Mouse (Mus musculus): ENCODE measurements around the gene Dnajb13.
"Not testable (repeated sequence)": the region's sequence is repeated elsewhere in the genome, so short reads cannot be mapped to it uniquely, and the experiment has no call there.

Gene Dnajb13

GRCm38 (mm10) chr7:100487301-100487700 lies 27.5 kb downstream of the Dnajb13 start:
- no peak for DNase-seq (ENCODE audit: low spot score)

- peak; percentile 86 for DNase-seq (ENCODE audit: low spot score)
These were observed 30.3 kb downstream of the Dnajb13 start for GRCm38 (mm10) chr7:100484493-100484892.

DNA sequence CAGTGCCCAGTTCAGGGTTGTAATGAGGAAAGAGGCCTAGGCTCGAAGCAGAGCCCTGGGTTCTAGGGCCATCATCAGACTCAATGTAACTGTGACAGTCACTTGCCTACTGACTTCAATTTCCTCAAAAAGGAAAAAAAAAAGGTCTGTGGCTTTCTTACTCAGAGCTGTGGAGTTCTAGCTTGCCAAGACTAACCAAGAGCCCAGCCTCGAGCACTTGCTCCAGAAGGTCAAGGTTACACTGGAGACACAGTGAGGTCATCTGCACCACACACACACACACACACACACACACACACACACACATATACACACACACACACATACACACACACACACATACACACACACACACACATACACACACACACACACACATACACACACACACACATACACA lies 32.7 kb downstream of the Dnajb13 start:
- not testable (repeated sequence) for DNase-seq (ENCODE audit: low spot score)

GRCm38 (mm10) chr7:100480175-100480574 lies 34.6 kb downstream of the Dnajb13 start:
- DNase-seq (ENCODE audit: low spot score) = no peak

DNA sequence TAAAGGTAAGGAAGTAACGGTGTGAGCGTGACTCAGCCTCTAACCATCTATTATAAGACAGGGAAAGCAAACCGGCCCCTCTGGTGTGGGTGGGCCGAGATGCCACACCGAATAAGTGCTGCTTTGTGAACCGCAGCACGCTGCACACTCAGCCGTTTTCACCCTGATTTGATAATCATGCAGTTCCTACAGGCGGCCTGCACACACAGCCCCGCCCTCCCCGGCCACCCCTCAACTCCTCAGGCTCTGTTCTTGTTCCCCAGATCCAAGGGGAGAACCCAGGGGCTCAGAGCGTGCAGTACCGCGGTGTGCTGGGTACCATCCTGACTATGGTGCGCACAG lies 35.0 kb downstream of the Dnajb13 start:
- DNase-seq (ENCODE audit: low spot score) = no peak

DNA sequence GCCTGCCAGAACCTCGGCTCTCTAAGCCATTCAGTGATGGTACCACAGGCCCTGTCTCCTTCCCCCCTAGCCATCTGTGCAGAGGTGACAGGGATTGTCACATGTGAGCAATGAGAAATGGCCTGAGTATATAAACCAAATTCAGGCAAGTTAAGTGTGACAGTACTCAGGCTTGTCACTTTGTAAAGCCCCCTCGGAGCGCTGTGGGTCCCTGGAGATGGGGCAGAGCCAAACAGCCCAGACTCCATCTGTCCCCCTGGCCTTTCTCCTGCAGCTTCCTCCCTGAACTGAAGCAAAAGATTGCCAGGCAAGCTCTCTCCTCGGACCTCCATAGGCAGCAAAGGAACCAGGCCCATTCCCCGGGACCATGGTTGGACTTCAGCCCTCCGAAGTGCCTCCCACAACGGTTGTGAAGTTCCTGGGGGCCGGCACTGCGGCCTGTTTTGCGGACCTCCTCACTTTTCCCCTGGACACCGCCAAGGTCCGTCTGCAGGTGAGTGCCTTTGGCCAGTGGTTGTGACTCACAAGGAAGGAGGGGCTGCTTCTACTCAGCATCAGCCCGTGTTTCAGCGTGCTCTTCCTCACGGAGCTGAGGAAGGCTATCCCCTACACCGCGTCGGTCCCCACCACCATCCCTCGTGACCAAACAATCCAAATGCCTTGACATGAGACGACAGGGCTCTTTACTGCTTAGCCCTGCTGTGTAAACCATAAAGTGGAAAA lies 35.5 kb downstream of the Dnajb13 start:
- no peak for DNase-seq (ENCODE audit: low spot score)

- peak; percentile 90 for DNase-seq (ENCODE audit: low spot score)
These were observed 40.1 kb downstream of the Dnajb13 start for GRCm38 (mm10) chr7:100474680-100475079.

- DNase-seq (ENCODE audit: low spot score) = peak; percentile 42
These were observed 40.8 kb downstream of the Dnajb13 start for GRCm38 (mm10) chr7:100473846-100474454.

GRCm38 (mm10) chr7:100472777-100473176 lies 42.0 kb downstream of the Dnajb13 start, which contains the start of gene Ucp3:
Gene Ucp3 (plus strand): TSS chr7:100472990.
- DNase-seq (ENCODE audit: low spot score) = peak; percentile 57

DNA sequence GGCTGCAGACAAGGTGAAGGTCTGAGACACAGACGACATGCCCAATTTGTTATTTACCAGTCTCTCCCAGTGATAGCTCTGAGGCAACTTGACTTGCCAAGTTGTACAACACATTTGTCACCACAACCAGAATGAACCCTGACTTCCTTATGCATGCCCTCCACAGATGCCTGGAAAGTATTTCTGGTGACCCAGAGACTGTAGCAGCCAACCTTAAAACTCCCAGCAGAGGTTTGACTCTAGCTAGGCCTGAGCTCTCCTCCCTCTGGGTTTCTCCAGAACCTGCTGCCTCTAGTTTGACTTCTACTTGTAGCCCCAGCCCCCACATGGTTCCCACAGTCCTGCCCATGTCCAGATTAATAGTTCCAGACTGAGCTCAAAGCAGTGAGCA lies 43.4 kb downstream of the Dnajb13 start:
- DNase-seq (ENCODE audit: low spot score) = peak; percentile 56

DNA sequence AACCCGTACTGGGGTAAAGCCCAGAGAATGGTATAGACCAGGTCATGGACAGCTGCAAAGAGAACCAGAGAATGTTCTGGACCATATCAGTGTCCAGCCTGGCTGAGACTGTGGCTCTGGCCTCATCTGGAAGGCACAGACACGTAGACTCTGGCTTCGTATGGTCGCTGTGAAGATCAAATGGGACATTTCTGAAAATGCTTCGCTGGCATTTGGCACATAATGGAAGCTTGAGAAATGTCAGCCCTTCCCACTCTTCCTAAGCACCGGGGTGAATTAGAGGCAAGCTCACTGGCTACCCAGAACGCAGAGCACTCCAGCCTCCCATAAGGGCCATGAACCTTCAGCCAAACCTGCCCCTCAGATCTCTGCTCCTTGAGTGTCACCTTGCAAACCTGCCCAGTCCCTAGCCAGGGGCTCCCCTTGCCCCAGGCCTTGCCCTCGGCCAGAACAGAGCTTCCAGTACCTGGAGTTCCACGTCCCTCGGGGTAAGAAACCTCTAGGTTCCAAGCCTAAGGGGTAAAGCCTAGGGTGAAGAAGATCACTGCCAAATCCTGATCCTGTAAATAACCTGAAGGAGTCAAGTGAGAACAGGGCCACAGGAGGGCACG lies 43.9 kb downstream of the Dnajb13 start:
- DNase-seq (ENCODE audit: low spot score) = no peak

- DNase-seq (ENCODE audit: low spot score) = no peak
These were observed 45.3 kb downstream of the Dnajb13 start for GRCm38 (mm10) chr7:100469502-100469901.

DNA sequence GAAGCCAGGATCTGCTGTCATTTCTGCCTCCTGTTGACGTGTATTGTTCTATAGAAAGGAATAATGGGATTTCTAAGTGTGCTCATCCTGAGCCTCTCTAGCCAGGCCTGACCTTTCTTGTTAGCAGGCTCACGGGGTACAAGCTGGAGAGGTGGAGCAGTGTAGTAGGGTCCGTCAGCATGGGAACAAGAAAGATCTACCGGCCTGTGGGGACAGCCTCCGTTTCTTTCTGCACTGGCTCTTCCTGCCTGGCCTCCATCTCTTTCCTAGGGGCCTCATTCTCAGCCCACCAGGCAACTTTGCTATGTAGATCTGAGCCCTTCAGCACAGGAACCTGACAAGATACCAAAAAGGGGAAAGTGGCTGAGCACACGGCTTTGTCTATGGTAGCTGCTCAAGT lies 46.0 kb downstream of the Dnajb13 start:
- DNase-seq (ENCODE audit: low spot score) = no peak

- no peak for DNase-seq (ENCODE audit: low spot score)
These were observed 47.8 kb downstream of the Dnajb13 start for GRCm38 (mm10) chr7:100466781-100467510.

- DNase-seq (ENCODE audit: low spot score) = peak; percentile 86
These were observed 49.0 kb downstream of the Dnajb13 start for GRCm38 (mm10) chr7:100465656-100466309.

GRCm38 (mm10) chr7:100465248-100465647 lies 49.5 kb downstream of the Dnajb13 start:
- peak; percentile 46 for DNase-seq (ENCODE audit: low spot score)

- no peak for DNase-seq (ENCODE audit: low spot score)
These were observed 50.5 kb downstream of the Dnajb13 start for GRCm38 (mm10) chr7:100464248-100464647.

- DNase-seq (ENCODE audit: low spot score) = no peak
These were observed 51.0 kb downstream of the Dnajb13 start for GRCm38 (mm10) chr7:100463757-100464156.

- peak; percentile 22 for DNase-seq (ENCODE audit: low spot score)
These were observed 51.6 kb downstream of the Dnajb13 start for GRCm38 (mm10) chr7:100463194-100463593.

GRCm38 (mm10) chr7:100461621-100462151 lies 53.1 kb downstream of the Dnajb13 start:
- DNase-seq (ENCODE audit: low spot score) = peak; percentile 78

DNA sequence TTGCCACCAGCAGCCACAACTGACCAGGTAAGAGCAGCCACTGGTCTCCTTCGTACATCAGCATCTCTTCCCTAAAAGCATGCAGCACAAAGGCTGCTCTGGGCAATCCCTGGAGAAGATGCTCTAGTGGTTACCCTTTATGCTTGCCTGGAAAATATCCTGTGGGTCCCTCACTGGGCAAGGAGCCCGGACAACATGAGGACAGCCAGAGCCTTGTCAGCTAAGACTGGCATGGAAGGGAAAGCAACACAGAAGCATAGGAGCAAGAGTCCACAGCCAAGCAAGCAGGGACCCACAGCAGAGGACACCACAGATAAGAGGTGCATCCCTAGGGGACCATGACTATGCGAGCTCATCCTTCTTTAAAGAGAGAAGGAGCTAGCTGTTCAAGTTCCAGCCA lies 54.9 kb downstream of the Dnajb13 start:
- peak; percentile 80 for DNase-seq (ENCODE audit: low spot score)

DNA sequence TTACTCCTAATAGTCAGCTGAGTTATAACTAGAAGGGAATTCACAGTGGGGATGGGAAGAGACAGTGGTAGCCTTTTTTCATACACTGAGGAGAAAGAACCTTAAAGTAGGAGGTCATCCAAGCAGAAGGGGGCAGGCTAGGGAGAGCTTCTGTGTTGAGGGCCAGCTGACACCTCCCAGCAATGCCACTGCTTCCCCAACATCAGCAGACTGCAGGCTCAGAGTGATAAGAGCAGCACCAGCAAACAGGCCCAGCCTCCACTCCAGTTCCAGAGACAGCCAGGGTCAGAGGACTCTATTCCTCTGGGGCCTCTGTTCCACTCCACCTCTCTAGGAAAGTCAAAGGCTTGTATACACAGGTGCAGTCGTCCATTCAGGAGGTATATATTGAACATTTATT lies 56.6 kb downstream of the Dnajb13 start:
- no peak for DNase-seq (ENCODE audit: low spot score)
